Mouse (Mus musculus) lung, adult 2 months (tissue): Measurements from ENCODE around the gene Dennd4c.

Source experiments
- CTCF ChIP-seq: fragments of 200-500 bp; IDR thresholded peaks from 2 replicates; pipeline ENCODE4 v1.5.1; 2011; ENCODE audit warnings: mild to moderate bottlenecking, low read length, control low read depth; ENCODE audit not compliant: insufficient read depth
- POLR2A ChIP-seq: fragments of 200-500 bp; IDR thresholded peaks from 2 replicates; pipeline ENCODE4 v1.6.1; 2011; ENCODE audit warnings: low read depth, mild to moderate bottlenecking, control low read depth, low read length, borderline replicate concordance; ENCODE audit errors: extremely low read depth

DNA sequence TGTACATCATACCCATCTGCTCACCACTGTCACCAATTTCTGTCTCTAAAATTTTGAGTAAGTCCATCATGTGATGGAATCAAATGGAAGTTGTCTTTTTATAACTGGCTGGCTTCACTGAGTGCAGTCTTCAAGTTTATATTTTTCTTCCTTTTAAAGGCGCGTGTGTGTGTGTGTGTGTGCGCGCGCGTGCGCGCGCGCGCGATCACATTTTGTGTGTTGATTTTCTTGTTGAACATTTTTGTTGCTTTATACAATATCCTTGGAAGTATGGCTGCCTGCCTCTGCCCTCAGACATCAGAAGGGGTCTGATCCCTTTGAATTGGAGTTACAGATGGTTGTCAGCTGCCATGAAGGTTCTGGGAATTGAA lies 109.7 kb downstream of the Dennd4c start:
- TF ChIP-seq CTCF = no peak
- no peak for TF ChIP-seq POLR2A
